Mouse (Mus musculus) kidney, adult 9 months (tissue): ENCODE data around the gene Nol9.
A peak's percentile ranks its signal among the peaks of the same experiment; 100 is the strongest.

ENCODE experiments used
- DNase-seq: peaks from one replicate; pipeline ENCODE4 v3.0.0; 2022

Nol9 gene

DNA sequence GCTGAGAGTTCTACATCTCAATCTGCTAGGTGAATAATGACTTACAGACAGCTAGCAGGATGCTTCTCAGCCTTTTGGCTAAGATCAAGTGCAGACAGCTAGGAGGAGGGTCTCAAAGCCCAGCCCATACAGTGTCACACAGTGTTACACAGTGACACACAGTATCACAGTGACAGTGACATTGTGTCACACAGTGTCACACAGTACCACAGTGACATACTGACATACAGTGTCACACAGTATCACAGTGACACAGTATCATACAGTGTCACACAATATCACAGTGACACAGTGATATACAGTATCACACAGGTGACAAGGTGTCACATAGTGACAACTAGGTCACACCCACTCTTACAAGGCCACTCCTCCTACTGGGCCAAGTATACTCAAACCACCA lies 28.2 kb downstream of the Nol9 start:
- no peak for DNase-seq

GRCm38 (mm10) chr4:152068166-152068724 lies 29.1 kb downstream of the Nol9 start:
- no peak for DNase-seq

DNA sequence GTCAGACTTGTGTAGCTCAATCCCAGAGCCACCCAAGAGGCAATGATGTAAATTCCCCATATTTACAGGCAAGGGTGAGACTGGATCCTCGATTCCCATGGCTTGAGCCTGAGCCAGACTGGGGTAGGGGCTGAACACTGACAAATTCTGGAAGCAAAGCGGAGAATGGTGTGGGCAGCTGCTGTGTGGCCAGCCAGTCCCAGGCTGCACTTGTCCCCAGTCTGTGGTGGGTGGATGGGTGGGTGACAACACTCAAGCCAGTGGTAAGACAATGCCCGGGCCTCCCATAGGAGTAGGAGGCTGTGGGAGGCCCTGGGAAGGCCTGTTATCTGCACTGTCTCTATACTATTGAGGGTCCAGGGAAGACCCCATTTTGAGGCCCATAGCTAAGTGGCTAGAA lies 30.1 kb downstream of the Nol9 start:
- DNase-seq = no peak

DNA sequence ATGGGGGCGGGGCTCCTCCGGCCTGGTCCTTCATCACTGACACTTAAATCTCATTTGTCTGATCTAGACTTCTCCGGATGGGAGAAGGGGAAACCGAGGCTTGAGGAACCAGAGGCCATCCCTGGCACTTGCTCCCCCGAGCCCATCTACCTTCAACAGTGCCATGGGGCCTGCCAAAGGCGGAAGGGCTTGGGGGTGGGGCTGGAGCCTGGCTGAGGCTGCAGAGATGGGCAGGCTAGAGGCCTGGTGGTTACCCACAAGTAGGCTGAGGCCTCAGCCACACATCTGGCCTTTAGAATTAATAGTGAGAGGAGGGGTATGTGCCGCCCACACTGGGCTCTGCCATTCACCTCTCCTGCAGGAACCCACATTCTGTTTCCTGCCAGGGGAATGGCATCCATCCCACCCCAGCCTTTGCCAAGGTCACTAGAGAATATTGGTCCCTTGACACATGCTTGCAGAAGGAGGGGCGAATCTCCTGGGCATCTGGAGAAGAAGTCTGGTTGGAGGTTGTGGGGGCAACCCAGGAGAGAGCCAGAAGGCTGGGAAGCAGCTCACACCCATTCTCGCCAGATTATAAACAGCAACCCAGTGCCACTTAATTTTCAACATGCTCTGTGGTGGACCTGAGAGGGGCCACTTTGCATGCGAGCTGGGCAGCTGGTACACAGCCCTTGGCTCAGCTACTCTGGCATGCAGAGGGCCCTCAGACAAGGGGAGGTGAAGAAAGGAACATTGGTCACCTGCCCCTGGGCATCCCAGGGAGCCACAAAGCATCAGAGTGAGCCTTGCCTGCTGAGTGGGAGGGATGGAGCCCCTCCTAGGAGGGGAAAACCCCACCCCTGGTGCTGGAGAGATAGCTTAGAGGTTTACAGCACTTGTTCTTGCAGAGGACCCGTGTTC lies 31.6 kb downstream of the Nol9 start:
- DNase-seq = no peak

GRCm38 (mm10) chr4:152072121-152072601 lies 33.0 kb downstream of the Nol9 start, which contains the start of gene Plekhg5:
Gene Plekhg5 (plus strand): TSS chr4:152072498.
- DNase-seq = no peak

DNA sequence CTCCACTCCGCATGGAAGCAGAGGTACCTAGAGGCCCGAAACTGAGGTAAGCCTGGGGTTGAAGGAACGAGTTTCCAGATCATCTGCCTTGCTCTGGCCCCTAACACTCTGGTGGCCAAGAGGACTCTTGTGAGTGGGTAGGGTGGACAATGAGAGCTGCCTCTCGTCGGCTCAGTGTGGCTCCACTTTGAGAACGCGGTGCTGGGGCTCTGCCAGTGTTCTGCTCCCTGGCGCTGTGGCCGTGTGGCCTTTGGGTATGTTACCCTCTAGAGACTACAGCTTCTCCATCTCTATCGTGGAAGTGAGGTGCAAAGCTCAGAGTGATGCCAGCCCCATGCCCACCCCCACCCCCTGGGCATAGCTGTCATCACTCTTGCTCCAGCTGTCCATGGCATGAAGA lies 33.5 kb downstream of the Nol9 start:
- no peak for DNase-seq

- no peak for DNase-seq
Measured at GRCm38 (mm10) chr4:152073715-152074114, 34.6 kb downstream of the Nol9 start.

DNA sequence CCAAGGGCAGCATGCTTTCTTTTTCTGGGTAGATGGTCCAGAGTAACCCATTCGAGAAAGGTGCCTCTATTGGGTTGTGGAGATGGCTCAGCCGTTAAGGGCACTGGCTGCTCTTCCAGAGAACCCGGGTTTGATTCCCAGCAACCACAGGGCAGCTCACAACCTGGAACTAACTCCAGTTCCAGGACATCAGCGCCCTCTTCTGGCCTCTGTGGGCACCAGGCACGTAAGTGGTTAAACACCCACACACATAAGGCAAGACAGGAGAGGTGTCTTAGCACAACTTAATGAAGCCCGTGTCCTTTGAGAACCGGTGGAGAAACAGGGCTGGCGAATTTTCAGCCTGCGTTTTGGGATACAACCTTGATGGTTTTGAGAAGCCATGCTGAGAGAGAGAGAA lies 35.4 kb downstream of the Nol9 start:
- DNase-seq = no peak

DNA sequence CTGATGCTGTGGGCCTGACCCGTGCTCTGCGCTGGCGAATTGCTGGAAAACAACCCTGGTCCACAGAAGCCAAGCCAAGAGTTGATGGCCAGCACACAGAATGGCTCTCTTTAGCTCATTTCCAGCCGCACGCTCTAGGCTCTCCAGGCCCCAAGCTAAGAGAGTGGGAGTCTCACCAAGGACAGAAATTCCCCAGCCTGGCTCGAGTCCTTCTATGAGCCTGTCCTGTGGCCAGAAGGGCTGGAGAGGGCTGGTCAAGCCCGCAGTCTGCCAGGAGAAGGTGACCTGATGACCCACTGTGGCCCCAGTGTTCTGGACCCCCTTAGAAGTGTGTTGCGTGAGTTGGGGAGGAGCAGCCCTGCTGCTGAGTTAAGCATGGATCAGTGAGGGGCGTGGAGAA lies 38.1 kb downstream of the Nol9 start:
- DNase-seq = no peak

- no peak for DNase-seq
Measured at GRCm38 (mm10) chr4:152078105-152078530, 39.0 kb downstream of the Nol9 start.

- DNase-seq = no peak
Measured at GRCm38 (mm10) chr4:152079261-152079660, 40.1 kb downstream of the Nol9 start.

GRCm38 (mm10) chr4:152079931-152080330 lies 40.8 kb downstream of the Nol9 start:
- no peak for DNase-seq

DNA sequence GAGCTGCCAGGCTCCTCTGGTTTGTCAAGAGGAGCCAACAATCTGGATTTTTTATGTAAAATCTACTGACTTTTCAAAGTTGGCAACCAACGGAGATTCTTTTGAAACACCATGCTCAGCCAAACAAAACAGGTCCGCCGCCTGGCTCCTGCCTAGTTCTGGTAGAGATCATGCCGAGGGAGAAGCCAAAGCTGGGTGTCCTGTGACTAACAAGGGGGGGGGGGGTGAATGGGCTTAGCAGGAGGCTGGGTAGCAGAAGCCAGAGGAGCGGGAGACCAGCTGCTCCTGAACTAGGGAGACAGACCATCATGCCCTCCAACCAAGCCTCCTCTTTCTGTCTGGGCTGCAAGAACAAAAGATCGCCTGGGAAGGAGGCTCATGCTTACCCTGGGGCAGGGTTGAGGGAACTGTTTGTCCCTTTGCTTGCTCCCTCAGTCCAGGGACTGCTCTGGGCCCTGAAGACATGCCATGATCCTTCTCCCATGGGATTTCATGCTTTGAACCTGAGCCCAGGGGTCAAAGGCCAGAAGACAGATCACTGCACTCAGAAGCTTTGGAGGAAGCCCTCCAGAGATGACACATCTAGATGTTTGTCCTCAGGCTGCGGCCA lies 44.6 kb downstream of the Nol9 start:
- no peak for DNase-seq

- no peak for DNase-seq
Measured at GRCm38 (mm10) chr4:152084616-152085015, 45.5 kb downstream of the Nol9 start.

DNA sequence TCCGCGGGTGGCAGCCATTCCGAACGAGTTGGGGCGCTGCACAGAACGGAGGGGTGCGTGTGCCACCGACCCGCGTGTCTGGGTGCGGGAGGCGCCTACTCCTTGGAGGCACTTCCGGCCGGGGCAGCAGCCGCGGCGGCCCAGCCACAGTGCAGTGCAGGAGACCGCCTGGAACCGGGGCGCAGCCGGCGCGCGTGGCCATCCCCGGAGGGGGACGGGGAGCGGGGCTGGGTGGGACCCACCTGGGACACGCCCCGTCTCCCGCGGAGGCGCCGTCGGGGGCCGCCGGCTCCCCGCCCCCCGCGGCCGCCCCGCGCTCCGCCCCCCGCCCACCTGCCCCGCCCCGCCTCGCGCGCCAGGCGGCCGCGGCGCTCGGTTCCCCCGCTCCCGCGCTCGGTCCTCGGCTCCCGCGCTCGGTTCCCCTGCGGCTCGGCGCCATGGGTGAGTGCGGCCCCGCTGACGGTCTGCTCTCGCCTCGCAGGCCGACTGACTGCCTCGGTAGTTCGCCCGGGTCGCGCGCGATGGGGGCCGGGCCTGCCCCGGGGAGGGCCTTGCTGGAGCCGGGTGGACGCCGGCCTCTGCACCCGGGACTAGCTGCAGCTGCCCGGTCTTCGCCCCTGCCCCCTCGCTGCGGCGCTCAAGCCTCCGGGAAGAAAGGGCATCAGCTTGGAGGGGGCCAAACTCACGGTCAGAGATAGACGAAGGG lies 47.5 kb downstream of the Nol9 start:
- DNase-seq = peak; percentile 64

DNA sequence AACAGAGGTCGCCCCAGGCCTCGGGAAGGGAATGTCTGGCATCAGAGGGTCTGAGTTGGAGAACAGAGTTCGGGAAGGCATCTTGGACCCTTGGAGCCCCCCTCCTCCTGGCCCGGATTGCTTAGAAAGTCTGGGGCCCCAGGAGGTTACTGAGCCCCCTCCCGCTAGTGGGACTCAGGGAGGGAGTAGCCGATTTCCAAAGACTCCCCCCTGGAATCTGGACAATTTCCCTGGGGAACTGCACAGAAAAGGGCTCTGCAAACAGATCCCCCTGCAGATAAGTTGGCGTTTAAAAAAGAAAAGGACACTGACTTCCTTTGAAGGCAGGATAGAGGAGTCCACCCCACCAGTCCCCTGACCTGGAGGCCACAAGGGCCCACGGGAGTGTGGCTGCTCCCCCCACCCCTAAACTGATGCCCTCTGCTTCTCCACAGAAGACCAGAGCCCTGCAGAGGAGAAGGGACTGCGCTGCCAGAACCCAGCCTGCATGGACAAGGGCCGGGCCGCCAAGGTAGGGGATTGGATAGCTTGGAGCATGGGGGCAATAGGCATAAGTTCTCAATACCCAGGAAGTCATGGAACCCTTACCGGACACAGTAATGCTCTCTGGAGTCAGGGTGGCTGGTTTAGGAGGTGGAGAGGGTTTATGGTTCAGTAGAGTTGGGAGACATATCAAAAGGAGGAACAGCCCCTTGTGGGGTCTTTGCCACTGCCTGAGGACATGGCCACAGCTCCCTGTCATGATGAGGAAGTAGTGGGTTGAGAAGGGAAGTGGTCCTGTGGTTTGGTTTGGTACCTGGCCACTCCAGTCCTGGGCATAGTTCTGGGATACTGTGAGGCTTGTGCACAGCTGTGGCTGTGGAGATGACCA lies 48.3 kb downstream of the Nol9 start:
- no peak for DNase-seq

- no peak for DNase-seq
Measured at GRCm38 (mm10) chr4:152088133-152088532, 49.0 kb downstream of the Nol9 start.

GRCm38 (mm10) chr4:152088556-152089120 lies 49.5 kb downstream of the Nol9 start:
- DNase-seq = no peak

DNA sequence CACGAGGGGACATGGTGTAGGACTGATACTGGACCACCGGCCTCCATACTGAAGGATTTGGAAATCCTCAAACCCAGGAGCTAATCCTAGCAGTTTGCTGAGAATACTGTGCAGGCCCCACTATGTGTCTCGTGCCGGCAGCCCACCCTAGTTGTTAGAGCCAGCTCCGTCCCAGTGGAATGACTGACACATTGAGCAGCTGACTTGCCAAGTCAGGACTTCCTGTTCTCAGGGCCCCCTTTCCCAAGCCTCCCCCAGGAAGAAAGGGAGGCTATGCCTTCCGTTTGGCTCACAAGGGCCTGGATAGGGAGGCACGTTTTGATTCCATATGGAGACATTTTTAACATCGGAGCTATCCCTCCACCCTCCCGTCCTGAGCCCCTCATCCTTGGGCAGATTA lies 51.1 kb downstream of the Nol9 start:
- DNase-seq = no peak

DNA sequence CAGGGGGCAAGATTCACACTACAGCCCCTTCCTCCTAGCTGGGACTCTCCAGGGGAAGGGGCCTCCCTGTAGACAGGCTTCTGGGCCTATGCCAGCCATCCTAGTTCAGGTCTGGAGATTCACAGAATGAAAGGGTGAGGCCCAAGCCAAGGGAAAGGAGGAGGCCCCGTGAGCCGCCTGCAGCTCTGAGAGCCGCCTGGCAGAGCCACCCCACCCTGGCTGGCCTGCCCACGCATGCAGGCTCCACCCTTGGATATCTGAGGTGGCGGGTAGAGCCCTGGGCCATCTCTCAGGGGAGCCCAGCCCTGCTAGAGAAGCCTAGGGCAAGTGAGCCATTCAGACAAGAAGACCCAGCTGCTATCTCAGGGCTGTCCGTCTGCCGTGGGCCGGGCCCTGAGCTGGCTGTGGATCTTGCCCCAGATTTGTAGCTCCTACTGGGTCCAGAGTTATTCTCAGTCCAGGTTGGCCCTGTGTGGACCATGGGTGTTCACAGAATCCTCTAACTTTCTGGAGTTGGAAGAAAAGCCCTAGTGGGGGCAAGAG lies 53.7 kb downstream of the Nol9 start:
- no peak for DNase-seq

DNA sequence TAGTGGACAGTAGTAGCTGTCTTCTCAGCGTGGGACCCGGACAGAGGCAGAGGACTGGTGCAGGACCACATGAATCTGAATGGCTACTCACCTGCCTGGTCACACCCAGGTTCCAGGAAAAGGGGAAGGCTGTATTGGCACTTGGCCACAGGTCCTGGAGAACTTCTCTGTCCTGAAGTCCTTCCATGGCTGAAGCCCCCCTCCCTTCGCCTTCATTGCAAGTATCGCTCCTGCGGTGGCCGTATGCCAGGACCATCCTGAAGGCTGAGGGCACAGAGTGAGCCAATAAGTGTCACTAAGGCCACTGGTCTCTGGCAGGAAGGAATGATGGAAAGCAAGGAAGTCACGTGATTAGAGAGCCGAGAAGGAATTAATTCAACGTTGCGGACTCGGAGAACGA lies 55.1 kb downstream of the Nol9 start:
- DNase-seq = no peak
